Mouse (Mus musculus) neural tube, embryonic 15.5 days (tissue): ENCODE measurements around the gene Wfdc10. TPM values are rescaled to one million over a fixed set of nuclear protein-coding genes. Genes with fewer than 3 reads are reported as not detected.
"Not testable (repeated sequence)": the region's sequence is repeated elsewhere in the genome, so short reads cannot be mapped to it uniquely, and the experiment has no call there.

ENCODE experiments used
- ATAC-seq: fragments of 200-750 bp; cut with Nextera tagmentation; 2 replicates; pipeline ENCODE4 v1.8.0; 2017; ENCODE audit warnings: mild to moderate bottlenecking, moderate TSS enrichment, moderate library complexity; ENCODE audit not compliant: low FRiP score
- H3K27ac ChIP-seq: fragments of 300-500 bp; sonication (generic); replicated peaks from 2 replicates; pipeline ENCODE4 v1.5.1; 2015; ENCODE audit warnings: mild to moderate bottlenecking, inconsistent platforms
- H3K27me3 ChIP-seq: fragments of 300-500 bp; sonication (generic); replicated peaks from 2 replicates; pipeline ENCODE4 v1.6.1; 2015; ENCODE audit warnings: inconsistent platforms
- H3K36me3 ChIP-seq: fragments of 300-500 bp; sonication (generic); 2 replicates; pipeline ENCODE4 v1.6.1; 2015; ENCODE audit warnings: inconsistent platforms
- H3K4me1 ChIP-seq: fragments of 300-500 bp; sonication (generic); 2 replicates; pipeline ENCODE4 v1.6.1; 2015; ENCODE audit warnings: inconsistent platforms
- H3K4me2 ChIP-seq: fragments of 300-500 bp; sonication (generic); 2 replicates; pipeline ENCODE4 v1.6.1; 2015; ENCODE audit warnings: inconsistent platforms, mild to moderate bottlenecking, moderate library complexity
- H3K4me3 ChIP-seq: fragments of 300-500 bp; sonication (generic); replicated peaks from 2 replicates; pipeline ENCODE4 v1.5.1; 2015; ENCODE audit warnings: mild to moderate bottlenecking, inconsistent platforms
- H3K9ac ChIP-seq: fragments of 300-500 bp; sonication (generic); replicated peaks from 2 replicates; pipeline ENCODE4 v1.6.1; 2015; ENCODE audit warnings: mild to moderate bottlenecking, inconsistent platforms
- H3K9me3 ChIP-seq: fragments of 300-500 bp; sonication (generic); replicated peaks from 2 replicates; pipeline ENCODE4 v1.6.1; 2016; ENCODE audit warnings: inconsistent platforms
- WGBS: fragments of 180-500 bp; shearing (Covaris S2); methylation state at CpG from one replicate; pipeline ENCODE4 v1.1.7; 2015; ENCODE audit warnings: mixed read lengths; 5-methylcytosine and 5-hydroxymethylcytosine counted together
- polyA plus RNA-seq: library from polyadenylated mRNA; unstranded; fragments of >200 nt; fragmentation: Nextera tagmentation; extraction: Ambion mirVana; gene quantifications from 2 replicates; pipeline ENCODE4 v1.2.1, GENCODE M21; 2015

The Wfdc10 gene
- polyA plus RNA-seq: not detected in 2 replicates

GRCm38 (mm10) chr2:164655858-164656257, at the start of gene Wfdc10:
Gene Wfdc10 (plus strand): TSS chr2:164656046.
- Histone ChIP-seq H3K4me2 (no peak within 1 kb of the TSS), H3K27me3 (no peaks in the 10 kb centered on the region), H3K36me3 (no peaks in the 10 kb centered on the region), H3K4me1 (no peaks in the 10 kb centered on the region), H3K27ac (no peak within 1 kb of the TSS), H3K9ac (no peak within 1 kb of the TSS), H3K9me3 (no peaks in the 10 kb centered on the region), H3K4me3 (no peak within 1 kb of the TSS)
- no peak for ATAC-seq
- whole genome bisulfite sequencing: 17% methylated on average over 11 of the region's 11 CpGs

- no peaks in the 10 kb centered on the region for H3K4me1 ChIP-seq
Measured at GRCm38 (mm10) chr2:164608781-164609180, 47.1 kb upstream of the Wfdc10 start.

GRCm38 (mm10) chr2:164613471-164613870, 42.4 kb upstream of the Wfdc10 start, which contains the start of the genes Wfdc6b and Wfdc8:
Gene Wfdc6b (plus strand): TSS chr2:164613522.
Gene Wfdc8 (minus strand): TSS chr2:164613626.
- not testable (repeated sequence) for ATAC-seq, H3K9ac ChIP-seq, H3K27me3 ChIP-seq, H3K4me2 ChIP-seq, H3K4me3 ChIP-seq, H3K4me1 ChIP-seq, H3K9me3 ChIP-seq, H3K27ac ChIP-seq, H3K36me3 ChIP-seq
- WGBS: 56% methylated on average over 8 of the region's 8 CpGs

More at GRCm38 (mm10) chr2:164608781-164609180, 47.1 kb upstream of the Wfdc10 start:
- 78% methylated on average over 6 of the region's 6 CpGs for WGBS
- Histone ChIP-seq H3K27me3 (no peaks in the 10 kb centered on the region), H3K4me3 (no peak overlapping the region), H3K36me3 (no peaks in the 10 kb centered on the region), H3K9me3 (no peaks in the 10 kb centered on the region), H3K27ac (no peak overlapping the region), H3K9ac (no peak overlapping the region), H3K4me2 (no peak overlapping the region)
- ATAC-seq: no peak

- H3K9me3 ChIP-seq: no peaks in the 10 kb centered on the region
- no peak overlapping the region for H3K4me2 ChIP-seq
- no peak overlapping the region for H3K9ac ChIP-seq
- 90% methylated on average over 3 of the region's 3 CpGs for WGBS
- no peak overlapping the region for H3K27ac ChIP-seq
- H3K27me3 ChIP-seq: no peaks in the 10 kb centered on the region
- no peaks in the 10 kb centered on the region for H3K4me1 ChIP-seq
- no peaks in the 10 kb centered on the region for H3K36me3 ChIP-seq
- no peak for ATAC-seq
- H3K4me3 ChIP-seq: no peak overlapping the region
Measured at GRCm38 (mm10) chr2:164615386-164615785, 40.5 kb upstream of the Wfdc10 start.

GRCm38 (mm10) chr2:164619050-164619449, 36.8 kb upstream of the Wfdc10 start:
- no peak for ATAC-seq
- Histone ChIP-seq H3K27ac (no peak overlapping the region), H3K4me1 (no peaks in the 10 kb centered on the region), H3K4me2 (no peak overlapping the region), H3K9me3 (no peaks in the 10 kb centered on the region), H3K9ac (no peak overlapping the region), H3K36me3 (no peaks in the 10 kb centered on the region), H3K27me3 (no peaks in the 10 kb centered on the region), H3K4me3 (no peak overlapping the region)
- WGBS: 86% methylated on average over 5 of the region's 5 CpGs

- H3K4me2 ChIP-seq: no peak overlapping the region
- WGBS: 82% methylated on average over 4 of the region's 4 CpGs
Measured at GRCm38 (mm10) chr2:164621775-164622174, 34.1 kb upstream of the Wfdc10 start.

GRCm38 (mm10) chr2:164635266-164635665, 20.6 kb upstream of the Wfdc10 start:
- no peaks in the 10 kb centered on the region for H3K36me3 ChIP-seq
- no peaks in the 10 kb centered on the region for H3K27me3 ChIP-seq
- no peak overlapping the region for H3K4me3 ChIP-seq
- 74% methylated on average over 9 of the region's 9 CpGs for WGBS
- no peak overlapping the region for H3K9ac ChIP-seq
- no peaks in the 10 kb centered on the region for H3K4me1 ChIP-seq
- H3K9me3 ChIP-seq: no peaks in the 10 kb centered on the region
- no peak overlapping the region for H3K4me2 ChIP-seq
- no peak for ATAC-seq
- H3K27ac ChIP-seq: no peak overlapping the region

More at GRCm38 (mm10) chr2:164621775-164622174, 34.1 kb upstream of the Wfdc10 start:
- H3K27me3 ChIP-seq: no peaks in the 10 kb centered on the region
- no peak overlapping the region for H3K4me3 ChIP-seq
- no peak overlapping the region for H3K27ac ChIP-seq
- H3K9me3 ChIP-seq: no peaks in the 10 kb centered on the region
- no peak for ATAC-seq
- H3K4me1 ChIP-seq: no peaks in the 10 kb centered on the region
- H3K9ac ChIP-seq: no peak overlapping the region
- no peaks in the 10 kb centered on the region for H3K36me3 ChIP-seq

GRCm38 (mm10) chr2:164638696-164639095, 17.1 kb upstream of the Wfdc10 start, which contains the start of gene Wfdc16:
Gene Wfdc16 (minus strand): TSS chr2:164638796.
- H3K36me3 ChIP-seq: no peaks in the 10 kb centered on the region
- WGBS: 92% methylated on average over 3 of the region's 3 CpGs
- H3K4me1 ChIP-seq: no peaks in the 10 kb centered on the region
- H3K9me3 ChIP-seq: no peaks in the 10 kb centered on the region
- H3K27me3 ChIP-seq: no peaks in the 10 kb centered on the region
- no peak within 1 kb of the TSS for H3K4me3 ChIP-seq
- H3K9ac ChIP-seq: no peak within 1 kb of the TSS
- ATAC-seq: no peak
- no peak within 1 kb of the TSS for H3K4me2 ChIP-seq
- H3K27ac ChIP-seq: no peak within 1 kb of the TSS

- ATAC-seq: no peak
- Histone ChIP-seq H3K9ac (no peak overlapping the region), H3K36me3 (no peaks in the 10 kb centered on the region), H3K4me2 (no peak overlapping the region), H3K27me3 (no peaks in the 10 kb centered on the region), H3K4me1 (no peaks in the 10 kb centered on the region), H3K4me3 (no peak overlapping the region), H3K27ac (no peak overlapping the region), H3K9me3 (no peaks in the 10 kb centered on the region)
- WGBS: 60% methylated on average over 7 of the region's 7 CpGs
Measured at GRCm38 (mm10) chr2:164641129-164641528, 14.7 kb upstream of the Wfdc10 start.

- no peak overlapping the region for H3K4me2 ChIP-seq
- no peaks in the 10 kb centered on the region for H3K4me1 ChIP-seq
- ATAC-seq: no peak
- H3K27me3 ChIP-seq: no peaks in the 10 kb centered on the region
- 65% methylated on average over 13 of the region's 13 CpGs for WGBS
- H3K4me3 ChIP-seq: no peak overlapping the region
- H3K9ac ChIP-seq: no peak overlapping the region
- H3K27ac ChIP-seq: no peak overlapping the region
- no peaks in the 10 kb centered on the region for H3K36me3 ChIP-seq
- H3K9me3 ChIP-seq: no peaks in the 10 kb centered on the region
Measured at GRCm38 (mm10) chr2:164641881-164642673, 13.8 kb upstream of the Wfdc10 start.

- no peak within 1 kb of the TSS for H3K27ac ChIP-seq
- H3K9ac ChIP-seq: no peak within 1 kb of the TSS
- ATAC-seq: no peak
Measured at GRCm38 (mm10) chr2:164656483-164656882, 637 bp downstream of the Wfdc10 start, which contains the start of gene Wfdc9. Gene Wfdc9 (minus strand): TSS chr2:164656583.

GRCm38 (mm10) chr2:164664851-164665250, 9.0 kb downstream of the Wfdc10 start:
- no peak overlapping the region for H3K9ac ChIP-seq
- H3K4me3 ChIP-seq: no peak overlapping the region
- no peak for ATAC-seq
- no peaks in the 10 kb centered on the region for H3K9me3 ChIP-seq
- H3K36me3 ChIP-seq: no peaks in the 10 kb centered on the region
- H3K4me1 ChIP-seq: no peaks in the 10 kb centered on the region
- H3K4me2 ChIP-seq: no peak overlapping the region
- WGBS: 88% methylated on average over 7 of the region's 7 CpGs
- H3K27ac ChIP-seq: no peak overlapping the region
- H3K27me3 ChIP-seq: no peaks in the 10 kb centered on the region

More at GRCm38 (mm10) chr2:164656483-164656882, 637 bp downstream of the Wfdc10 start, which contains the start of gene Wfdc9:
- Histone ChIP-seq H3K4me3 (no peak within 1 kb of the TSS), H3K4me1 (no peaks in the 10 kb centered on the region), H3K4me2 (no peak within 1 kb of the TSS), H3K9me3 (no peaks in the 10 kb centered on the region), H3K36me3 (no peaks in the 10 kb centered on the region), H3K27me3 (no peaks in the 10 kb centered on the region)
- WGBS: 90% methylated on average over 9 of the region's 9 CpGs
